Mouse (Mus musculus): ENCODE data around the gene Jam3. TPM values are rescaled to one million over a fixed set of nuclear protein-coding genes. Genes with fewer than 3 reads are reported as not detected.

Jam3 gene
- polyA plus RNA-seq, 1 experiment = 37.1 TPM

- peak; percentile 79 for DNase-seq
- no peaks in the 10 kb centered on the region for H3K27me3 ChIP-seq (replicated peaks; ENCODE audit: control insufficient read depth, insufficient read depth, low read length)
- peak overlapping the region; percentile 45; the same call in 1 of the 2 replicates for H3K27ac ChIP-seq (ENCODE audit: insufficient read depth, low read depth, low read length)
- H3K4me3 ChIP-seq (ENCODE audit: insufficient read depth, low read depth, low read length) = no peak overlapping the region
- TF ChIP-seq POLR2A (IDR thresholded peaks at IDR 0.05; ENCODE audit: low read depth, low read length) (no peak), CTCF (conservative IDR thresholded peaks at IDR 0.05; ENCODE audit: insufficient read depth, insufficient read length, low read depth, low read length) (no peak)
- no peaks in the 10 kb centered on the region for H3K36me3 ChIP-seq (ENCODE audit: control insufficient read depth, insufficient read depth, low read length)
- WGBS = 22% methylated on average over 18 of the region's 18 CpGs
- peaks cover 10% of the 10 kb centered on the region; the same call in 1 of the 2 replicates for H3K4me1 ChIP-seq (ENCODE audit: control insufficient read depth, insufficient read depth, low read length)
Measured at GRCm38 (mm10) chr9:27148631-27149471, 6.4 kb downstream of the Jam3 start.

DNA sequence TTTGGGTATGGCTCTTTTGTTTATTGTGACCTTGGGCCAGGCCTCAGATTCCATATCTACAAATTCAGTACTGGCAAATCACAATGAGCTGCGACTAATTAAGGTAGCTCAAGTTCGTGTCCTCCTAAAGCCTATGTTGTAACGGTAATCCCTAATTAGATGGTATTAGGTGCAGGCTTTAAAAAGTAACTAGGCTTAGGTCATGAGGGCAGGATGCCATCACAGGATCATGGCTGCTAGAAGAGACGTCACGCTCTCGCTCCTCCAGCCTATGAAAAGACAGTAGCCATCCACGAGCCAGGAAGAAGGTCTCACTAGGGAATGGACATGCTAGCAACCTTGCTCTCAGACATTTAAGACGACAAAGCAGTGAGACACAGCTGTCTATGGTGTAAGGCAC, 7.3 kb downstream of the Jam3 start:
- Histone ChIP-seq H3K4me3 (ENCODE audit: insufficient read depth, low read depth, low read length) (no peak overlapping the region), H3K27ac (ENCODE audit: insufficient read depth, low read depth, low read length) (no peak overlapping the region; the same call in 1 of the 2 replicates), H3K36me3 (ENCODE audit: control insufficient read depth, insufficient read depth, low read length) (no peaks in the 10 kb centered on the region), H3K27me3 (replicated peaks; ENCODE audit: control insufficient read depth, insufficient read depth, low read length) (no peaks in the 10 kb centered on the region), H3K4me1 (ENCODE audit: control insufficient read depth, insufficient read depth, low read length) (peaks cover 10% of the 10 kb centered on the region; the same call in 1 of the 2 replicates)
- 67% methylated on average over 8 of the region's 8 CpGs for WGBS
- DNase-seq = peak; percentile 54
- TF ChIP-seq CTCF (conservative IDR thresholded peaks at IDR 0.05; ENCODE audit: insufficient read depth, insufficient read length, low read depth, low read length) (no peak), POLR2A (IDR thresholded peaks at IDR 0.05; ENCODE audit: low read depth, low read length) (no peak)

GRCm38 (mm10) chr9:27146826-27147225, 8.4 kb downstream of the Jam3 start:
- WGBS = 57% methylated on average over 2 of the region's 2 CpGs
- H3K27me3 ChIP-seq (replicated peaks; ENCODE audit: control insufficient read depth, insufficient read depth, low read length) = no peaks in the 10 kb centered on the region
- peaks cover 10% of the 10 kb centered on the region; the same call in 1 of the 2 replicates for H3K4me1 ChIP-seq (ENCODE audit: control insufficient read depth, insufficient read depth, low read length)
- no peak overlapping the region for H3K27ac ChIP-seq (ENCODE audit: insufficient read depth, low read depth, low read length)
- no peaks in the 10 kb centered on the region for H3K36me3 ChIP-seq (ENCODE audit: control insufficient read depth, insufficient read depth, low read length)
- no peak for DNase-seq
- TF ChIP-seq POLR2A (IDR thresholded peaks at IDR 0.05; ENCODE audit: low read depth, low read length) (no peak), CTCF (conservative IDR thresholded peaks at IDR 0.05; ENCODE audit: insufficient read depth, insufficient read length, low read depth, low read length) (no peak)
- no peak overlapping the region for H3K4me3 ChIP-seq (ENCODE audit: insufficient read depth, low read depth, low read length)

GRCm38 (mm10) chr9:27144996-27145395, 10.2 kb downstream of the Jam3 start:
- Histone ChIP-seq H3K4me1 (ENCODE audit: control insufficient read depth, insufficient read depth, low read length) (peaks cover 10% of the 10 kb centered on the region; the same call in 1 of the 2 replicates), H3K27ac (ENCODE audit: insufficient read depth, low read depth, low read length) (no peak overlapping the region), H3K36me3 (ENCODE audit: control insufficient read depth, insufficient read depth, low read length) (no peaks in the 10 kb centered on the region), H3K4me3 (ENCODE audit: insufficient read depth, low read depth, low read length) (no peak overlapping the region), H3K27me3 (replicated peaks; ENCODE audit: control insufficient read depth, insufficient read depth, low read length) (no peaks in the 10 kb centered on the region)
- 76% methylated on average over 5 of the region's 5 CpGs for WGBS
- no peak for TF ChIP-seq POLR2A (IDR thresholded peaks at IDR 0.05; ENCODE audit: low read depth, low read length)
- no peak for TF ChIP-seq CTCF (conservative IDR thresholded peaks at IDR 0.05; ENCODE audit: insufficient read depth, insufficient read length, low read depth, low read length)
- DNase-seq = no peak

- H3K4me1 ChIP-seq (ENCODE audit: control insufficient read depth, insufficient read depth, low read length) = peaks cover 10% of the 10 kb centered on the region; the same call in 1 of the 2 replicates
- H3K4me3 ChIP-seq (ENCODE audit: insufficient read depth, low read depth, low read length) = no peak overlapping the region
- H3K36me3 ChIP-seq (ENCODE audit: control insufficient read depth, insufficient read depth, low read length) = no peaks in the 10 kb centered on the region
- DNase-seq = no peak
- H3K27ac ChIP-seq (ENCODE audit: insufficient read depth, low read depth, low read length) = no peak overlapping the region
- 67% methylated on average over 4 of the region's 4 CpGs for WGBS
- no peaks in the 10 kb centered on the region for H3K27me3 ChIP-seq (replicated peaks; ENCODE audit: control insufficient read depth, insufficient read depth, low read length)
- no peak for TF ChIP-seq CTCF (conservative IDR thresholded peaks at IDR 0.05; ENCODE audit: insufficient read depth, insufficient read length, low read depth, low read length)
- no peak for TF ChIP-seq POLR2A (IDR thresholded peaks at IDR 0.05; ENCODE audit: low read depth, low read length)
Measured at GRCm38 (mm10) chr9:27144271-27144840, 10.9 kb downstream of the Jam3 start.

DNA sequence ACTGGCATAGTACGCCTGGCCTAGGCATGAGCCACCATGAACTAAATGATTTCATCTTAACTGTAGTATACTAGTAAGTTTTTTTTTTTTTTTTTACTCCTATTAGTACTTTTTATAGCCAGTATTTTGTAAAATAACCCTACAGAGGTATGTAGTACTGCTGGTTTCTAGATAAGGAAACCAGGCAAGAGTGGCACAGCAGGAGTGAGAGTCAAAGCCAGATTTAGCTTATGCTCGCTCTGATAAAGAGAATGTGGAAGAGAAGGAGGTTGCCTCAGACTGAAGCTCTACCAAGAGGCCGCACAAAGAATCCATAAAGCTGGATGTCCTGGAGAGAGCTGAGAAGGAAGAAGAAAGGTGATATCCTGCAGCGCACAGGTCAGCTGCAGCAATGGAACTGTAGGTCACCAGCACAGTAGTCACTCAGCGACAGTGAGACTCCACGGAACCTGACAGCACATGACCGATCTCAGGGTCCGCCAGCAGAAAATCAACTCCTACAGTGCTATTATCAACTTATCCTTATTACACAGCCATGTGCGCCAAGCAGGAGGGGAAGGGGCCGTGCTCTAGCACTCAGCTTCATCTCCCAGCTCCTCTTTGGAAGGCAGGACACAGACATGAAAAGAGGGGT, 14.7 kb downstream of the Jam3 start:
- H3K27ac ChIP-seq (ENCODE audit: insufficient read depth, low read depth, low read length) = no peak overlapping the region
- DNase-seq = no peak
- H3K4me3 ChIP-seq (ENCODE audit: insufficient read depth, low read depth, low read length) = no peak overlapping the region
- TF ChIP-seq POLR2A (IDR thresholded peaks at IDR 0.05; ENCODE audit: low read depth, low read length) (no peak), CTCF (conservative IDR thresholded peaks at IDR 0.05; ENCODE audit: insufficient read depth, insufficient read length, low read depth, low read length) (no peak)
- no peaks in the 10 kb centered on the region for H3K27me3 ChIP-seq (replicated peaks; ENCODE audit: control insufficient read depth, insufficient read depth, low read length)
- no peaks in the 10 kb centered on the region for H3K4me1 ChIP-seq (ENCODE audit: control insufficient read depth, insufficient read depth, low read length)
- H3K36me3 ChIP-seq (ENCODE audit: control insufficient read depth, insufficient read depth, low read length) = no peaks in the 10 kb centered on the region
- 97% methylated on average over 10 of the region's 10 CpGs for WGBS

DNA sequence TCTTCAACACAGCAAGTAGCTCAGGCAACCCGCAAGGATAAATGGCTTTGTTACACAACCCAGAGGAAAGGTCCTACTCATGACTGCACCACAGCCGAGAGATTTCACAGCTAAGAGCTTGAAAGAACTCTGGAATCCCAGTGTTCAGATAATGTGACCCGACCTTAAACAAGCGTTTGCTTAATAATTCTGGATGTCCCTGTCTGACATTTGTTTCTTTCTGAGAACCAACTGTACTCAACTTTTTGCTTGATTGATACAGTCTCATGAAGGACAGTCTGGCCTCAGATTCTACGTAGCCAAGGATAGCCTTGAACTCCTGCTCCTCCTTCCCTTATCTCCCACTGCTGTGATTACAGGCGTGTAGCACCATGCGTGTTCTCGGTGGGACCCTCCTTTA, 18.6 kb downstream of the Jam3 start:
- Histone ChIP-seq H3K4me1 (ENCODE audit: control insufficient read depth, insufficient read depth, low read length) (no peaks in the 10 kb centered on the region), H3K4me3 (ENCODE audit: insufficient read depth, low read depth, low read length) (no peak overlapping the region), H3K27ac (ENCODE audit: insufficient read depth, low read depth, low read length) (no peak overlapping the region), H3K27me3 (replicated peaks; ENCODE audit: control insufficient read depth, insufficient read depth, low read length) (no peaks in the 10 kb centered on the region), H3K36me3 (ENCODE audit: control insufficient read depth, insufficient read depth, low read length) (no peaks in the 10 kb centered on the region)
- 80% methylated on average over 8 of the region's 8 CpGs for WGBS
- TF ChIP-seq POLR2A (IDR thresholded peaks at IDR 0.05; ENCODE audit: low read depth, low read length) (no peak), CTCF (conservative IDR thresholded peaks at IDR 0.05; ENCODE audit: insufficient read depth, insufficient read length, low read depth, low read length) (no peak)
- DNase-seq = peak; percentile 19
